Mouse (Mus musculus) lung, postnatal 25 days (tissue): ENCODE measurements around the gene Gm17334.

Experiments
- DNase-seq: peaks from one replicate; pipeline ENCODE4 v3.0.0; 2022; ENCODE audit warnings: low spot score

The Gm17334 gene

GRCm38 (mm10) chr11:53796409-53797151 lies 23.6 kb upstream of the Gm17334 start:
- peak; percentile 88 for DNase-seq

GRCm38 (mm10) chr11:53795813-53796212 lies 22.8 kb upstream of the Gm17334 start:
- DNase-seq: no peak

GRCm38 (mm10) chr11:53794671-53795557 lies 21.9 kb upstream of the Gm17334 start:
- peak; percentile 81 for DNase-seq

GRCm38 (mm10) chr11:53794015-53794414 lies 21.0 kb upstream of the Gm17334 start:
- DNase-seq: peak; percentile 40

GRCm38 (mm10) chr11:53792986-53793385 lies 20.0 kb upstream of the Gm17334 start:
- no peak for DNase-seq

GRCm38 (mm10) chr11:53789277-53789676 lies 16.3 kb upstream of the Gm17334 start:
- DNase-seq: no peak

- peak; percentile 85 for DNase-seq
Observed at GRCm38 (mm10) chr11:53788196-53788595, 15.2 kb upstream of the Gm17334 start.

GRCm38 (mm10) chr11:53786058-53787031 lies 13.4 kb upstream of the Gm17334 start:
- peak; percentile 65 for DNase-seq

- no peak for DNase-seq
Observed at GRCm38 (mm10) chr11:53785311-53785936, 12.4 kb upstream of the Gm17334 start.

- DNase-seq: no peak
Observed at GRCm38 (mm10) chr11:53783288-53783687, 10.3 kb upstream of the Gm17334 start.

- DNase-seq: no peak
Observed at GRCm38 (mm10) chr11:53781964-53782363, 9.0 kb upstream of the Gm17334 start.

- DNase-seq: no peak
Observed at GRCm38 (mm10) chr11:53781201-53781775, 8.3 kb upstream of the Gm17334 start.

GRCm38 (mm10) chr11:53780262-53780661 lies 7.3 kb upstream of the Gm17334 start:
- no peak for DNase-seq

- DNase-seq: no peak
Observed at GRCm38 (mm10) chr11:53779808-53780207, 6.8 kb upstream of the Gm17334 start.

- DNase-seq: no peak
Observed at GRCm38 (mm10) chr11:53778455-53778854, 5.5 kb upstream of the Gm17334 start.

- no peak for DNase-seq
Observed at GRCm38 (mm10) chr11:53777736-53778135, 4.7 kb upstream of the Gm17334 start.

- no peak for DNase-seq
Observed at GRCm38 (mm10) chr11:53774659-53775255, 1.8 kb upstream of the Gm17334 start.

- no peak for DNase-seq
Observed at GRCm38 (mm10) chr11:53773641-53774360, 814 bp upstream of the Gm17334 start.

GRCm38 (mm10) chr11:53772536-53772935 lies 451 bp downstream of the Gm17334 start:
- DNase-seq: no peak
